Mouse (Mus musculus) testis, adult 2 months (tissue): ENCODE measurements around the gene Lyst. TPM values are rescaled to one million over a fixed set of nuclear protein-coding genes. Genes with fewer than 3 reads are reported as not detected.
A peak's percentile ranks its signal among the peaks of the same experiment; 100 is the strongest.
"Not testable (repeated sequence)": the region's sequence is repeated elsewhere in the genome, so short reads cannot be mapped to it uniquely, and the experiment has no call there.

Source experiments
- H3K27ac ChIP-seq: fragments of 200-500 bp; 2 replicates; pipeline ENCODE4 v1.5.1; 2012; ENCODE audit warnings: low read depth, low read length; ENCODE audit not compliant: control insufficient read depth, insufficient read depth
- H3K27me3 ChIP-seq: fragments of 200-500 bp; 2 replicates; pipeline ENCODE4 v1.6.1; 2012; ENCODE audit warnings: mild to moderate bottlenecking, low read length, moderate library complexity; ENCODE audit not compliant: control insufficient read depth, insufficient read depth
- H3K36me3 ChIP-seq: fragments of 200-500 bp; 2 replicates; pipeline ENCODE4 v1.6.1; 2012; ENCODE audit warnings: mild to moderate bottlenecking, low read length; ENCODE audit not compliant: control insufficient read depth, insufficient read depth
- H3K4me1 ChIP-seq: fragments of 200-500 bp; 2 replicates; pipeline ENCODE4 v1.6.1; 2012; ENCODE audit warnings: low read length; ENCODE audit not compliant: control insufficient read depth, insufficient read depth
- H3K4me3 ChIP-seq: fragments of 200-500 bp; 2 replicates; pipeline ENCODE4 v1.5.1; 2012; ENCODE audit warnings: low read depth, mild to moderate bottlenecking, low read length, moderate library complexity, mixed read lengths; ENCODE audit not compliant: control insufficient read depth
- CTCF ChIP-seq: fragments of 200-500 bp; IDR thresholded peaks from 2 replicates; pipeline ENCODE4 v1.5.1; 2012; ENCODE audit warnings: low read depth, mild to moderate bottlenecking, inconsistent platforms, low read length, moderate library complexity; ENCODE audit not compliant: control insufficient read depth, insufficient read depth, insufficient replicate concordance
- POLR2A ChIP-seq: fragments of 200-500 bp; IDR thresholded peaks from 2 replicates; pipeline ENCODE4 v1.6.1; 2012; ENCODE audit warnings: low read depth, mild to moderate bottlenecking, inconsistent platforms, low read length, moderate library complexity; ENCODE audit not compliant: control insufficient read depth
- polyA plus RNA-seq: library from polyadenylated mRNA; depleted of rRNA; stranded (reverse); fragments of >200 nt; gene quantifications from 2 replicates; pipeline ENCODE4 v1.2.3, GENCODE M21; 2012; rRNA removed

The Lyst gene
- 7.5 and 7.8 TPM in 2 replicates for polyA plus RNA-seq

DNA sequence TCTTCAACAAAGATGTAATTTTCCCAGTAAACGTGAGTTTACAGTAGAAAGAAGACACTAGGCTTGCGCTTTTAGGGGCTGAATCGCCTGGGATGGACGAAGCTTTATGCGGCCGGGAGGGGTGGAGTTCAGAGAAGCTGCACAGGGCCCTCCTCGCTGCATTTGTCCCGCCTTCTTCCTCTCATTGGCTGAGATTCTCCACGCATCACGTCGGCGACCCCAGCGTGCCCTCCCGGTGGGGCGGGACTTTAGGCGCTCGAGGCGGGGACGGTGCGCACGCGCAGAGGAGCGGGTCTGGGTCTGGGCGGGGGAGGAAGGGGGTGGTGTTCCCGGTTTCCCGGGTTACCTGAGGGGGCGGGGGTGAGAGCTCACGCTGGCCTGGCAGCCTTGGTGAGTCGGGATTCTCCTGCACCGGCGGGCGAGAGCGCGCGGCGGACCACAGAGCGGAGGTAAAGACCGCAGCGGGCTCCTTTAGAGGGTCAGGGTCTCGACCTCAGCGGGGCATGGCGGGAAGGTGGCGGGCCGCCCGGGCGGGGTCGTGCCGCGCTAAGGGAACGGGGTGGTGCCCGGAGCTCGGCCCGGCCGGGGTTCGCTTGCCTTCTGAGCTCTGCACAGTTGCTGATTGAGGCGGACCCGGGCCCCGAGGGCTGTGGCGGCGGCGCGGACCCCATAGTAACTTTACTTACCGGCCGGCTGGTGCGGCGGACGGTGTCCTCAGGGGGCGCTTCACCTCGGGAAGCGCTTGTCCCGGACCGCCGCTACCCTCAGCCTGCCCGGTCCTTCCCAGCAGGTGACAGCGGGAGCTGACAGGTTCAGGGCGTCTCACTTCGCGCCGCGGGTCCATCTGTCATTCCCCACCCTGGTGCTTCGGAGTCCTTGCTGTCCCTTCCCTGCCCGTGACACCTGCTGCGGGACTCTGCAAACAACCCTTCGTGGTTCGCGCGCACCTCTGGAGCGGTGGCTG is at the start of gene Lyst:
Gene Lyst (plus strand): TSS at position 350 of the 964 bp plus-strand sequence.
- Histone ChIP-seq H3K4me1 (0 out of 2 replicates have a peak, but pooled peaks cover 2% of the 10 kb centered on the region), H3K27ac (peak within 1 kb of the TSS; percentile 69), H3K4me3 (peak within 1 kb of the TSS; percentile 81), H3K27me3 (no peaks in the 10 kb centered on the region), H3K36me3 (no peaks in the 10 kb centered on the region)
- peak; percentile 76; the same call in 1 of the 2 replicates for TF ChIP-seq POLR2A
- no peak for TF ChIP-seq CTCF

DNA sequence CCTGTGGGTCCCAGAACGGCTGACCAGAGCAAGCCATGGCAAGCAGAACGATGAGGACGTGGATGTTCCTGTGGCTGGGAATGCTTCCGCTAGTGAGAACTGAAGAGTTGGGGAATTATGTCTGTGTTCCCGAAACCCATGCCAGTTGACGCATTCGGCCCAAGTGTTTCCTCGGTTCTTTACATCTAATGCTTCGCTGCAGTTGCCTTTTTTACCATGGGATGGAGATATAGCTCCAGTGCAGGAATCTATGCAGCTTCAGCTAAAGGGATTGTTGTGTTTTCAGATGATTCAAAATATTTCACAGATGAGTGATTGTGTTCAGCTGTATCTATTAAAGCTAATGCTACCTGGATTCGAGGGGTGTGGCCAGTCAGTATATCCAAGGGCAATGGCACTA is 47.1 kb upstream of the Lyst start:
- not testable (repeated sequence) for H3K27me3 ChIP-seq, H3K27ac ChIP-seq, H3K4me1 ChIP-seq, H3K36me3 ChIP-seq, H3K4me3 ChIP-seq

GRCm38 (mm10) chr13:13546792-13547191 is 43.4 kb upstream of the Lyst start:
- no peak for TF ChIP-seq CTCF
- TF ChIP-seq POLR2A = no peak
- Histone ChIP-seq H3K36me3 (no peaks in the 10 kb centered on the region), H3K27me3 (no peaks in the 10 kb centered on the region)

GRCm38 (mm10) chr13:13547889-13548288 is 42.3 kb upstream of the Lyst start:
- no peak for TF ChIP-seq POLR2A
- no peak for TF ChIP-seq CTCF
- Histone ChIP-seq H3K27me3 (no peaks in the 10 kb centered on the region), H3K27ac (no peak overlapping the region), H3K36me3 (no peaks in the 10 kb centered on the region), H3K4me1 (no peaks in the 10 kb centered on the region), H3K4me3 (no peak overlapping the region)

More at GRCm38 (mm10) chr13:13546792-13547191, 43.4 kb upstream of the Lyst start:
- H3K27ac ChIP-seq = no peak overlapping the region
- no peaks in the 10 kb centered on the region for H3K4me1 ChIP-seq
- H3K4me3 ChIP-seq = no peak overlapping the region

GRCm38 (mm10) chr13:13548431-13549190 is 41.6 kb upstream of the Lyst start:
- Histone ChIP-seq H3K27me3 (no peaks in the 10 kb centered on the region), H3K4me1 (no peaks in the 10 kb centered on the region), H3K27ac (no peak overlapping the region), H3K4me3 (no peak overlapping the region), H3K36me3 (no peaks in the 10 kb centered on the region)
- TF ChIP-seq POLR2A (no peak), CTCF (no peak)

DNA sequence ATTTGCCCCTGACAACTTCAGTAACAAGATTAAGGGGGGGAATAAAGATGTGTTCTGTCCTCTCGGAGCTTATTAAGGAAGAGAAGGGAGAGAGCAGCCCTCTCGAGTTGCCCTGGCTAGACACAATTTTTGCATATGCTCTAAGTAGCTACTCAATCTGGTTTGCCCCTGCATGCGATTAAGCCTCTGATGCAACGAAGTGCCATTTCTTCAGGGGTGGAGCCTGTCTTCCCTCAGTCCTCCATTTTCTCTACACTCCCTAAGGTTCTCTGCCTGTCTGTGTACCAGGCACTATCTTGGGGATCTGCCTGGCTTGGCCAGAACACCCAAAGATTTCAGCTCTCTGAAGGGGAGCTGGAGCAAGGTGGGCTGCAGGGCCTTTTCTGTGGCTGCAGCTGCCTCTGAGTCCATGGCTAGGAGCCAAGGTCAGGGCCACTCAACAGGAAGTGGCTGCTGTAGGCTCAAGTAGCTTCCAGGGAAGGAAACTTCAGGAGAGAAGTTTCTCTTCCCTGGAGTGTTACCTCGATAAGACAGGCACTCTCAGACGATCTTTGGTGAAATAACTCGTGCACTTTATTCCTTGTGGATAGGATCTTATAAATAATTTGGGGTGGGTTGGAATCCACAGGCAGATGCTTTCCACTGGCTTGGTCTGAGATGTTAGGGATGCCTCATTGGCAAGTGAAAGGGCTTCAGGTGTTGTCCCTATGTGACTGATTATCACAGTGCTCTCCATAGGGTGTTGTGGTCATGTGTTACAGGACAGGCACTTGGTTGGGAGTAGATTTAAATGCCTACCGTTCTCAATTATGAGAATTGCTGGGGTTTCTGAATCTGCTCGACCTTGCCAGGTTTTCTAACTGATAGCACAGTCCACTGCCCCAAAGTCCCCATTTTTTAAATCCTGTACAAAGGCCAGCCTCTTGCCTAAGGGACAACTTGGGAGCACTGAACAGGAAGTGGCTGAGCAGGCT is 40.2 kb upstream of the Lyst start:
- no peak overlapping the region for H3K27ac ChIP-seq
- TF ChIP-seq CTCF (no peak), POLR2A (no peak)
- H3K27me3 ChIP-seq = no peaks in the 10 kb centered on the region
- H3K36me3 ChIP-seq = no peaks in the 10 kb centered on the region
- H3K4me1 ChIP-seq = no peaks in the 10 kb centered on the region
- no peak overlapping the region for H3K4me3 ChIP-seq
